Mouse (Mus musculus): ENCODE measurements around the gene Zfp51. TPM values are rescaled to one million over a fixed set of nuclear protein-coding genes. Genes with fewer than 3 reads are reported as not detected.
A peak's percentile ranks its signal among the peaks of the same experiment; 100 is the strongest.

The Zfp51 gene
- polyA plus RNA-seq, 1 experiment = 1.1 TPM

DNA sequence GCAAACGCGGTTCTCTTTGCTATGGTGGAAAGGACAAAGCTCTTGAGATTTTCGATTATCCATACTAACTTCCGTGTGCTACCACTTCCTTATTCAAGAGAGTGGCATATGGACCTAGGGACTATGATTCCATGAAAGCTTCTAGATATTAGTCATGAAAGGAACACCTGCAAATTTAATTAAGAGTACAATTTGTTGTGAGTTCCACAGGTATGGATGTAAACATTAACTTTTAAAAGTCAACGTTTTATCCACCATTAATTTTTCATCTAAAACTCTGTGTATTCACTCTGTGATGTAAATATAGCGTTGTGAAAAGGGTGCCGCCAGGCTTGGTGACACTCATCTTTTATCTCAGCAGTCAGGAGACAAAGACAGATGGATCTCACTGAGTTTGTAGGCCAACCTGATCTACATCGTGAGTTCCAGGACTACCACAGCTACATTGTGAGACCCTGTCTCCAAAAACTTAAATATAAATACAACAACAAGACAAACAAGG, 39.4 kb downstream of the Zfp51 start:
- Histone ChIP-seq H3K27me3 (replicated peaks; ENCODE audit: control insufficient read depth, insufficient read depth, low read length) (no peaks in the 10 kb centered on the region), H3K4me3 (ENCODE audit: insufficient read depth, low read depth, low read length) (peak overlapping the region; percentile 47), H3K36me3 (ENCODE audit: control insufficient read depth, insufficient read depth, low read length) (no peaks in the 10 kb centered on the region), H3K4me1 (ENCODE audit: control insufficient read depth, insufficient read depth, low read length) (peaks cover 3% of the 10 kb centered on the region; the same call in 1 of the 2 replicates), H3K27ac (ENCODE audit: insufficient read depth, low read depth, low read length) (no peak overlapping the region)
- DNase-seq = no peak
- WGBS = 8% methylated on average over 8 of the region's 8 CpGs
- TF ChIP-seq CTCF (conservative IDR thresholded peaks at IDR 0.05; ENCODE audit: insufficient read depth, insufficient read length, low read depth, low read length) = no peak
- no peak for TF ChIP-seq POLR2A (IDR thresholded peaks at IDR 0.05; ENCODE audit: low read depth, low read length)

DNA sequence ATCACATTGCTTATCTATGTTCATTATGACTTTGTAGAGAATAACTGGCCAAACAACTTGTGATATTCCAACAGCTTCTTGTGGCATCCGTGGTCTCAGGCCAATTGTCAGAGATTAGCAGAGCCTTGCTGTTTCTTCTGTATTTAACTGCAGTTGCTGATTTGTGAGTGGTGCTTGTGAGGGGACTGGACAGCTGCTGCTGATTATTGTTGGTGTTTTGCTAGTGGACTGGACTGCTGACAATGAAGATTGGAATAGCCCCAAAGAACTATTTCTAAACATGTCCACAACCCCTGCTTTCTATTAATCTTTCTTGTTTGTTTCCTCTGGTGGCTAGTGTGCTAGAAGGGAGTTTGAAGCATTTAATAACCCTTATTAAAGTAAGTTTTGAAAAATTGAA, 51.2 kb downstream of the Zfp51 start:
- 83% methylated on average over 1 of the region's 1 CpGs for WGBS
- DNase-seq = no peak
- H3K27ac ChIP-seq (ENCODE audit: insufficient read depth, low read depth, low read length) = no peak overlapping the region
- TF ChIP-seq POLR2A (IDR thresholded peaks at IDR 0.05; ENCODE audit: low read depth, low read length) = no peak
- TF ChIP-seq CTCF (conservative IDR thresholded peaks at IDR 0.05; ENCODE audit: insufficient read depth, insufficient read length, low read depth, low read length) = no peak
- no peaks in the 10 kb centered on the region for H3K27me3 ChIP-seq (replicated peaks; ENCODE audit: control insufficient read depth, insufficient read depth, low read length)
- no peak overlapping the region for H3K4me3 ChIP-seq (ENCODE audit: insufficient read depth, low read depth, low read length)
- H3K4me1 ChIP-seq (ENCODE audit: control insufficient read depth, insufficient read depth, low read length) = no peaks in the 10 kb centered on the region
- H3K36me3 ChIP-seq (ENCODE audit: control insufficient read depth, insufficient read depth, low read length) = no peaks in the 10 kb centered on the region; the same call in 1 of the 2 replicates

DNA sequence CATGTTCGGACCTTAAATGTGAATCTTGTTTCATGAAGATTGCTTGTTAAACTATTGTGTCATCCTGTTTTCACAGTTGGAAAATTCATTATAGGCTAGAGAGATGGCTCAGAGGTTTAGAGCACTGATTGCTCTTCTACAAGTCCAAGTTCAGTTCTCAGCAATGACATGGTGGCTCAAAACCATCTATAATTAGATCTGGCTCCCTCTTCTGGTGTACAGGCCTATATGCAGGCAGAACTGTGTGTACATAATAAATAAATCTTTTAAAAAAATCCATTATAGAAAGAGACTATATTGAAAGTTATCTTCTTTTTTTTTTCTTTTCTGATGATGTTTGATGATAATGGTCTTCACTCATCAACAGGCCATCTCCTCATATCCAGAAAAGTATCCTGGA, 54.4 kb downstream of the Zfp51 start:
- Histone ChIP-seq H3K27me3 (replicated peaks; ENCODE audit: control insufficient read depth, insufficient read depth, low read length) (no peaks in the 10 kb centered on the region), H3K36me3 (ENCODE audit: control insufficient read depth, insufficient read depth, low read length) (peaks cover 2% of the 10 kb centered on the region; the same call in 1 of the 2 replicates), H3K4me3 (ENCODE audit: insufficient read depth, low read depth, low read length) (no peak overlapping the region), H3K4me1 (ENCODE audit: control insufficient read depth, insufficient read depth, low read length) (no peaks in the 10 kb centered on the region), H3K27ac (ENCODE audit: insufficient read depth, low read depth, low read length) (no peak overlapping the region)
- WGBS = 100% methylated on average over 1 of the region's 1 CpGs
- TF ChIP-seq POLR2A (IDR thresholded peaks at IDR 0.05; ENCODE audit: low read depth, low read length) (no peak), CTCF (conservative IDR thresholded peaks at IDR 0.05; ENCODE audit: insufficient read depth, insufficient read length, low read depth, low read length) (no peak)
- DNase-seq = no peak

DNA sequence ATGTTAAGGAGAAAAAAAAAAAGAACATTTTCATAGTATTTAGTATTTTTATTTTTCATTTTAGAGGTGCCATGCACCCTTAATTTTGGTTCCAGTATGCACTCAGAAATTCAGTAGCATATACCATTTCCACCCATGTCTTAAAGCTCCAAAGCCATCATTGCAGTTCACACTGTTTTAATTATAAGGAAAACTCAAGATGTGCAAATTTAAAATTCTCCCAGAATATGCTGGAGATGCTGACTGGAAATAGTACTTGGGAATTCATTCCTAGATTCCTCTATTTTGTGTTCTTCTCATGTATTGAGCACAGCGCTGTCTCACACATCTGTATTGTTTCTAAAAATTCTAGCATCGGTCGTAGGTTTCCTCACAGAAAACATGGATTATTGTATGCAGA, 56.1 kb downstream of the Zfp51 start:
- Histone ChIP-seq H3K27me3 (replicated peaks; ENCODE audit: control insufficient read depth, insufficient read depth, low read length) (no peaks in the 10 kb centered on the region), H3K36me3 (ENCODE audit: control insufficient read depth, insufficient read depth, low read length) (peaks cover 2% of the 10 kb centered on the region; the same call in 1 of the 2 replicates), H3K4me3 (ENCODE audit: insufficient read depth, low read depth, low read length) (no peak overlapping the region), H3K4me1 (ENCODE audit: control insufficient read depth, insufficient read depth, low read length) (no peaks in the 10 kb centered on the region), H3K27ac (ENCODE audit: insufficient read depth, low read depth, low read length) (no peak overlapping the region)
- DNase-seq = no peak
- TF ChIP-seq CTCF (conservative IDR thresholded peaks at IDR 0.05; ENCODE audit: insufficient read depth, insufficient read length, low read depth, low read length) (no peak), POLR2A (IDR thresholded peaks at IDR 0.05; ENCODE audit: low read depth, low read length) (no peak)
- WGBS = 98% methylated on average over 3 of the region's 3 CpGs

DNA sequence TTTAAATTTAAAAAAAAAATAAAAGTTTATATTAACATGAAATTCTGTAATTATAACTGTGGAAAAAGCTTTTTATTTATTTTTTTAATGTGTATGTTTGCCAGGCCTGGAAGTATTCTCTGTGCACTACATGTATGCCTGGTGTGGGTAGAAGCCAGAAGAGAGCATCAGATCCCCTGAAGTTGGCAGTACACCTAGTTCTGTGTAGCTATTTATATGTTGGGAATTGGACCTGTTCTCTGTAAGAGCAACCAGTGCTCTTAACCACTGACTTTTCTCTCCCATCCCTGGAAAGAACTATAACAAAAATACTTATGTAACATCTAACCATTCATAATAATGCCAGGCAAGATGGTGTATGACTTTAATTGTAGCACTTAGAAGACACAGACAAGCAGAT, 59.6 kb downstream of the Zfp51 start:
- H3K27ac ChIP-seq (ENCODE audit: insufficient read depth, low read depth, low read length) = no peak overlapping the region
- H3K27me3 ChIP-seq (replicated peaks; ENCODE audit: control insufficient read depth, insufficient read depth, low read length) = no peaks in the 10 kb centered on the region
- DNase-seq = no peak
- H3K4me1 ChIP-seq (ENCODE audit: control insufficient read depth, insufficient read depth, low read length) = no peaks in the 10 kb centered on the region
- no peak overlapping the region for H3K4me3 ChIP-seq (ENCODE audit: insufficient read depth, low read depth, low read length)
- TF ChIP-seq CTCF (conservative IDR thresholded peaks at IDR 0.05; ENCODE audit: insufficient read depth, insufficient read length, low read depth, low read length) = no peak
- no peak for TF ChIP-seq POLR2A (IDR thresholded peaks at IDR 0.05; ENCODE audit: low read depth, low read length)
- peaks cover 2% of the 10 kb centered on the region; the same call in 1 of the 2 replicates for H3K36me3 ChIP-seq (ENCODE audit: control insufficient read depth, insufficient read depth, low read length)

Other genes starting within 250 kb of the Zfp51 start
- gene Vmn1r234, start 224.3 kb upstream of the Zfp51 start, polyA plus RNA-seq (2012; rRNA removed) = not detected in 2 replicates
- gene Vmn1r235, start 194.0 kb upstream of the Zfp51 start, polyA plus RNA-seq (2012; rRNA removed) = not detected in 2 replicates
- gene Vmn1r236, start 167.4 kb upstream of the Zfp51 start, polyA plus RNA-seq (2012; rRNA removed) = not detected in 2 replicates
- gene Vmn1r237, start 138.5 kb upstream of the Zfp51 start, polyA plus RNA-seq (2012; rRNA removed) = not detected in 2 replicates
- gene Zfp677, start 66.6 kb upstream of the Zfp51 start, polyA plus RNA-seq (2012; rRNA removed) = 0.24 and 0.42 TPM in 2 replicates
- gene Zfp54, start 27.1 kb upstream of the Zfp51 start, polyA plus RNA-seq (2012; rRNA removed) = 0.76 and 0.80 TPM in 2 replicates
- gene Zfp53, start 38.6 kb downstream of the Zfp51 start, polyA plus RNA-seq (2012; rRNA removed) = 1.0 and 1.2 TPM in 2 replicates
- 0.39 and 0.81 TPM in 2 replicates for gene Zfp52, start 85.2 kb downstream of the Zfp51 start, polyA plus RNA-seq (2012; rRNA removed)
- 0.94 and 1.5 TPM in 2 replicates for gene Zfp948, start 116.6 kb downstream of the Zfp51 start, polyA plus RNA-seq (2012; rRNA removed)
- gene Zfp983, start 200.2 kb downstream of the Zfp51 start, polyA plus RNA-seq (2012; rRNA removed) = 0.34 and 0.61 TPM in 2 replicates
- gene Gm10226, start 241.5 kb downstream of the Zfp51 start, polyA plus RNA-seq (2012; rRNA removed) = not detected in 2 replicates